Mouse (Mus musculus): ENCODE measurements around the gene Rab13.
A peak's percentile ranks its signal among the peaks of the same experiment; 100 is the strongest.

Rab13 gene

GRCm38 (mm10) chr3:90213377-90213866 is at the start of gene Rab13, which contains the start of gene Rps27:
Rab13 (plus strand) TSS chr3:90213695.
Rps27 (minus strand) TSS chr3:90213651.
- DNase-seq (ENCODE audit: low spot score in 2 of 2) = peak; percentile 85 to 88

DNA sequence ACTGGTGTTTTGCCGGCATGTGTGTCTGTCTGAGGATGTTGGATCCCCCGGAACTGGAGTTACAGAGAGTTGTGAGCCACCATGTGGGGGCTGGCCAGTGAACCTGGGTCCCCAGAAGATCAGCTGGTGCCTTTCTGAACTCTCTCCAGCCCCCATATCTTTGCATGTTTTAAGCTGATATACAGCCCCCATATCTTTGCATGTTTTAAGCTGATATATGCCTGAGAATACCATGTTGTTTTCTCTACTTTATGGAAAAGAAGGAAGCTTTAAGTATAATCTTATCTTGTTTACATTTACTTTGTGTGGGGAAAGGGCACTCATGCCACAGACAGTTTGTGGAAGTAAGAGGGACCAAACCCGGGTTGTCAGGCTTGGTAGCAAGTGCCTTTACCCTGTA is 33.9 kb upstream of the Rab13 start:
- no peak for DNase-seq (ENCODE audit: low spot score in 2 of 2)

GRCm38 (mm10) chr3:90183581-90183980 is 29.9 kb upstream of the Rab13 start:
- DNase-seq (ENCODE audit: low spot score in 2 of 2) = no peak

- DNase-seq (ENCODE audit: low spot score in 2 of 2) = no peak
Observed at GRCm38 (mm10) chr3:90190859-90191510, 22.5 kb upstream of the Rab13 start.

DNA sequence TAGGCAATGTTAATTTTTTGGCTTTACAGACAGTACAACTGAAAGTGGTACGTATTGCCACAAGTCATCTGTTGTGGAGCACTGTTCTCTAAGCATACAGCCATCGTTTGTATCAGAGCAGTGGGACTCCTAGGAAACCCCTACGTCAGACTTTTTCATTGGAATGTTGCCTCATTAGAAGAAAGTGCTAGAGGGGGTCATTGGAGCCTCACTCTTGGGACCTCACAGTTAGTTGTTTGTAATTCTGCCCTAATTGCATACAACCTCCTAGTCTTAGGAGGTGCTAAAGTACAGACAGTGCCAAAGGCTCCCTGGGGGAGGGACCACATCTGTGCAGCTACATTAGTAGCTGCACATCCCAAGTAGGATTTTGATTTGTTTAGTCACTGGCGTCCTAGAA is 18.7 kb upstream of the Rab13 start:
- no peak for DNase-seq (ENCODE audit: low spot score in 2 of 2)

DNA sequence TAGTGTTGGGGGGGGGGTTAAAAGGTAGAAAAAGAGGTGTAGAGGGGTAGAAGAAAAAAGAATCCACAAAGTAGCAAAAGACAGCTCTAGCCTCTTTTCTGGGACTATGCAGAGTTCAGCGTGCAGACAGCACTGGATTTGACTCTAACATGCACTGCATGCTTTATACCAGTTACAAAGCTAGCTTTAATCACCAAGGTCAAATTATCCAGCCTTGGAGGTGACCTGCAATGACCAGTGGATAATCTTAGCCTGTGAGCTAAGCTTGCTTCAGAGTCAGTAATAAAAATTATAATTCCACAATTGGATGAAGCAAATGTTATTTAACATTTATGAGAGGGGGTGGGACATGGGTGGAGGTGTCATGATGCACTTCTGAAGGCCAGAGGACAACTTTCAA is 17.9 kb upstream of the Rab13 start:
- DNase-seq (ENCODE audit: low spot score in 2 of 2) = no peak

DNA sequence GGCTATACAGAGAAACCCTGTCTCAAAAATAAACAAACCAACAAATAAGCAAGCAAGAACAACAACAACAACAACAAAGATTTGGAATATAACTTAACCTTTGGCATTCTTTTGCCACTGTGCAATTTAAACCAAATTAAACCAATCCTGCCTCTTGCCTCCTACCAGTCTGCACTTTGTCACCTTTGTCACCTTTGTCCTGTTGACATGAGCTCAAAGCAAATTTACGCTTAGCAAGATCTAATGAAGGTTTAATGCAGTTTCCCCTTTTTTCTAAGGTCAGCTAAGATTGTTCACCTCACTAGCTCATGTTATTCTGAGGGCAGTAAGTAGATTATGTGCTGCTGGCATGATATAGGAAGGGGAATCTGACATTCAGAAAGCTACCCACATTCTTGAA is 15.9 kb upstream of the Rab13 start:
- no peak for DNase-seq (ENCODE audit: low spot score in 2 of 2)

DNA sequence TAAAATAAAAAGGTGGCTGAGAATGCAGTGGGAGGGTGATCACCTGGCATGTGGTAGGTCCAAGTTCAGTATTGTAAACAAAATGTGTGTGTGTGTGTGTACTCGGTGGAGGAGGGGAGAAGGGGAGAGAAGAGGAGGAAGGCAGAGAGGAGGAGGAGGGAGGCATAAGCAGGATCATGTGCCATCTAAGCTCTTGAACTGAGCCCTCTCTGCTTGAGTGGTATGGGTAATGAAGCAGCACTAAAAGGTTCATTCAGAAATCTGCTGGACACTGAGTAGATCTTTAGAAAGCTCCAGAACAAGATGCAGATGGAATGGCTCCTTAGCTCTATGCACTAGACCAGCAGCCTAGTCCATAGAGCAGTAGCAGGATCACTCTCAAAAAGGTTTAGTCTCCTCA is 10.6 kb upstream of the Rab13 start:
- DNase-seq (ENCODE audit: low spot score in 2 of 2) = no peak

DNA sequence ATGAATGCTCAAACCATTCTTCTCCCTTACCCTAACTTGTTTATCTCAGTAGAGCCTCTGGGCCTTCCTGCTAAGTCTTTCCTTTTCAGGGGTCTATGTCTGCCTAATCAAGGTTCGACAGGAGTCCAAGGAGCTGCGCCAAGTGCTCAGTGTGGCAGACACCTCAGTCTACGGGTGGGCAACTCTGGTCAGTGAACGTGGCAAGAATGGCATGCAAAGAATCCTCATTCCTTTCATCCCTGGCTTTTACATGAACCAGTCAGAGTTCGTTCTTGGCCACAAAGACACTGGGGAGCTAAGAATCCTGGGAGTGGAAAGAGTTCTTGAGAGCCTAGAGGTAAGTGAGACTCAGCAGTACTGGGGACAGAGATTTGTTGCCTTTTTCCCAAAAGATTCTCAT is 9.9 kb upstream of the Rab13 start:
- DNase-seq (ENCODE audit: low spot score in 2 of 2) = no peak

GRCm38 (mm10) chr3:90204582-90204981 is 8.9 kb upstream of the Rab13 start:
- DNase-seq (ENCODE audit: low spot score in 2 of 2) = no peak

- no peak for DNase-seq (ENCODE audit: low spot score in 2 of 2)
Observed at GRCm38 (mm10) chr3:90208662-90209061, 4.8 kb upstream of the Rab13 start.

DNA sequence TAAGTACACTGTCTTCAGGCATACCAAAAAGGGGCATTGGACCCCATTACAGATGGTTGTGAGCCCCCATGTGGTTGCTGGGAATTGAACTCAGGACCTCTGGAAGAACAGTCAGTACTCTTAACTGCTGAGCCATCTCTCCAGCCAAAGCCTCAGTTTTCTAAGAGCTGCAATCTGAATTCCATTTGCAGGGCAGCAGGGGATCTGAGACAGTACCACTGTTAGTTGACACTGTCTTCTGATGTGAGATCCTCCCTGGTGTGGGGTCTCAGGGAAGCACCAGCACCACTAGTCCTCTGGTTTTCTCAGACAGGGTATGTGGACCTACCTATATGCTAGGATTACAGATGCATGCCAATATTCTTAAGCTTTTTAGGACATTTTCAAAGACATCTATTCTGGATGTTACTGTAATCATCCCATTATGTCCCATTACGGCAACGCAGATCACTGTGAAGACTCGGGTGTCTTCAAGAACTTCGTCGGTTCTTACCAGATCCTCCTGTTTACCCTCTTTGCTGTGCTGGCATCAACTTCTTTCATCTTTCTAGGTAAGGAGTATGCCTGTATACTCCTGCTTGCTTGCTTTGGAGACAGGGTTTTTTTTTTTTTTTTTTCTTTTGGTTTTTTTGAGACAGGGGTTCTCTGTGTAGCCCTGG is 3.5 kb upstream of the Rab13 start:
- DNase-seq (ENCODE audit: low spot score in 2 of 2) = no peak

DNA sequence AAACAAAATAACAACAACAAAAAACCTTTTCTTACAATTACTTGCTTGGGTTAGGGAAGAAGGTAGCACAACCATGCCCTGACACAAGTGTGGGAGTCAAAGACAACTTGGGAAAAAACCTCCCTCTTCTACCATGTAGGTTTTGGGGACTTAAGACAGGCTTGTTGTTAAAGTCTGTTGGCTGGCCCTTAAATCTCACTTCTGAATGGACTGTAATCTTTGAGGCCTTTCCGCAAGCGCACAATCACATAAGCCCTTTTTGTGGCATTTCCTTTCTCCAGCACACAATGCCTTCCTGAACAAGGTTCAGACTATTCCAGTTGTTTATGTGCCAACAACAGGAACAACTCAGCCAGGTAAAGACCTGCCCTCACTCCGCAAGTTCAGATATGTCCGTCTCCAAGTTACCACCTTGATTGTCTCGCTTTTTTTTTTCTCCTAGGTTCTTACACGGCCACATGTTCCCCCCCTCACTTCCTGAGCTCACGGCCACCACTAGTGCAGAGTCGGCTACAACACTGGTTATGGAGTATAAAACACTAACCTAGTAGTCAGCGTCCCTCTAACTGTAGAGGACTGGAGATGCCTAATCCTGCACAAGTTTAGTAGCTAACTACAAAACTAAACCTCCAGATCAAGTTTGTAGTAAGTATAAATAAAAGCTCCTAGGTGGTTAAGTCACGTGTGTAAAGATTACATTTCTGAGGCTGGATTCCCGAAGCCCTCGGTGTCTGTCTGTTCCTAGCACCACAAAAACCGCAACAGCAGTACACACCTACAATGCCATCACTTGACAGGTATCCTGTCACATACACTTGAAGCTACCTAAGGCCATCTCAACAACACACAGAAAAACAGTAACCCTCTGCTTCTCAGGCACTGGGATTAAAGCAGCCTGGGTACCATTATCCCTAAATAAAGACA is 1.8 kb upstream of the Rab13 start:
- DNase-seq (ENCODE audit: low spot score in 2 of 2) = no peak

GRCm38 (mm10) chr3:90212723-90213122 is 772 bp upstream of the Rab13 start:
- DNase-seq (ENCODE audit: low spot score in 2 of 2) = no peak

DNA sequence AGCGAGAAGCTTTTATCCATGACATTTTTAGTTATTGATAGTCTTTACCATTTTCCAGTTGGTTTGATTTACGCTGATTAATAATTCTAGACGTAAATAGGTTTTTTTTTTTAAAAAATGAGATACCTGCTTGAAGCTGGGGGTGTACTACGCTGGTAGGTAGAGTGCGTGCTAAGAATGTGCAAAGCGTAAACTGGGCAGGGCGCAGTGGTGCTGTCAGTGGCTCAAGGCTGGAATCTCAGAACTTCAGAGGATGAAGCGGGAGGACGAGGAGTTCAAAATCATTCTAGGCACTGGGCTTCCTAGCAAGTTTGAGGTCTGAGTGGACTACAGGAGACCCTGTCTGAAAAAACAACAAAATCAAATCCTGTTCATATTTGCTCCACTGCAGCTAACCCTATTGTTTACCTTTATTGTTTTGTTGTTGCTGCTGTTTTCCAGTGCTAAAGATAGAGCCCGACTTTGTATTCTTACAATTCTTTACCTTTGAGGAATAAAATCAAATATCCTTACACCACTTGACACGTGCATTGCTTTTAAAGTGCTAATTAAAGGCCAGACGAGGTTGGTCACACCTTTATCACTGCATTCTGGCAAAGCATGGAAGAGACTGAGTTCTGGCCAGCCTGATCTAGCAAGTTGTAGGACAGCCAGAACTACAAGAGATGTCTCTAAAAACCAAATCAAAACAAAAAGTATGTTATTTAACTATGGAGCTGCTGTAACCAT is 625 bp downstream of the Rab13 start:
- no peak for DNase-seq (ENCODE audit: low spot score in 2 of 2)

GRCm38 (mm10) chr3:90215825-90216380 is 2.4 kb downstream of the Rab13 start:
- no peak for DNase-seq (ENCODE audit: low spot score in 2 of 2)

- peak in 1 of 2 experiments; percentile 16 for DNase-seq (ENCODE audit: low spot score in 2 of 2)
Observed at GRCm38 (mm10) chr3:90220088-90220487, 6.6 kb downstream of the Rab13 start.

GRCm38 (mm10) chr3:90220531-90220951 is 7.0 kb downstream of the Rab13 start:
- DNase-seq (ENCODE audit: low spot score in 2 of 2) = peak in 1 of 2 experiments; percentile 12

GRCm38 (mm10) chr3:90221123-90221522 is 7.6 kb downstream of the Rab13 start:
- DNase-seq (ENCODE audit: low spot score in 2 of 2) = no peak

- no peak for DNase-seq (ENCODE audit: low spot score in 2 of 2)
Observed at GRCm38 (mm10) chr3:90222455-90222854, 9.0 kb downstream of the Rab13 start.

- no peak for DNase-seq (ENCODE audit: low spot score in 2 of 2)
Observed at GRCm38 (mm10) chr3:90222941-90223340, 9.4 kb downstream of the Rab13 start.
